Mouse (Mus musculus) Patski (cell line): ENCODE results near the gene Gnl3. TPM values are rescaled to one million over a fixed set of nuclear protein-coding genes. Genes with fewer than 3 reads are reported as not detected.

Experiments used
- ATAC-seq: fragments of 100-300 bp; one replicate; pipeline ENCODE4 v1.8.0; 2021
- CTCF ChIA-PET: fragments of 350-600 bp; sonication (Branson Sonifier 250); formaldehyde crosslinking; loops from one replicate; lab custom pipeline; 2022; ENCODE audit warnings: inconsistent platforms; lab: Charles Lee
- POLR2A ChIA-PET: fragments of 350-600 bp; sonication (Branson Sonifier 250); formaldehyde crosslinking; loops from one replicate; lab custom pipeline; 2022; ENCODE audit warnings: antibody characterized with exemption, inconsistent platforms; lab: Charles Lee
- DNase-seq: peaks from one replicate; pipeline ENCODE4 v3.0.0-alpha.2; 2011; ENCODE audit warnings: low read depth, low spot score
- H3K27me3 ChIP-seq: fragments of 371-371 bp; one replicate; pipeline ENCODE4 v1.5.1; 2021
- CTCF ChIP-seq: fragments of 100-300 bp; IDR thresholded peaks from one replicate; pipeline ENCODE4 v1.5.1; 2021
- in situ Hi-C: fragments of 300-500 bp; cut with MboI; formaldehyde crosslinking; loops from 3 replicates; pipeline ENCODE4 v1.11.1; 2018; ENCODE audit warnings: low pct_unique_long_range_greater_than_20kb, mixed read lengths
- polyA plus RNA-seq: library from polyadenylated mRNA; unstranded; gene quantifications from one replicate; pipeline ENCODE4 v1.2.3, GENCODE M21; 2021

Gnl3 gene
- 96.2 TPM for polyA plus RNA-seq

GRCm38 (mm10) chr14:31018860-31019291 lies at the start of gene Gnl3, which contains the start of gene Pbrm1:
Gnl3 (minus strand) TSS chr14:31019152.
Pbrm1 (plus strand) TSS chr14:31019138.
- ChIA-PET CTCF (interaction anchor here (0.9 kb wide), 1 partner anchor 16 kb away, joined by 3 read pairs; no protein-coding TSS in a partner anchor), POLR2A (interaction anchor here (0.6 to 0.8 kb wide), 2 partner anchors 15 to 68 kb away, joined by 5 to 7 read pairs; no protein-coding TSS in a partner anchor)
- DNase-seq (no peak), ATAC-seq (peak; percentile 62)
- H3K27me3 ChIP-seq = no peaks in the 10 kb centered on the region
- no peak for TF ChIP-seq CTCF
- in situ Hi-C loops = loop anchor here (25.0 kb wide), 1 partner anchor 693 kb away; no protein-coding TSS in a partner anchor

- CTCF ChIA-PET = interaction anchor here (1.1 to 1.7 kb wide), 6 partner anchors 9 to 45 kb away, joined by 3 to 8 read pairs (median 4); no protein-coding TSS in a partner anchor
- no peaks in the 10 kb centered on the region for H3K27me3 ChIP-seq
- in situ Hi-C loops = no loop called here
- POLR2A ChIA-PET = no interaction called here
- peak; percentile 71 for TF ChIP-seq CTCF
- no peak for ATAC-seq
- no peak for DNase-seq
Observed at GRCm38 (mm10) chr14:31062277-31062676, 43.3 kb upstream of the Gnl3 start.

GRCm38 (mm10) chr14:31045817-31046216 lies 26.9 kb upstream of the Gnl3 start:
- CTCF ChIA-PET = no interaction called here
- no peak for DNase-seq
- no peaks in the 10 kb centered on the region for H3K27me3 ChIP-seq
- ATAC-seq = no peak
- in situ Hi-C loops = no loop called here
- POLR2A ChIA-PET = no interaction called here
- TF ChIP-seq CTCF = no peak

- POLR2A ChIA-PET = no interaction called here
- no peak for TF ChIP-seq CTCF
- in situ Hi-C loops = no loop called here
- ATAC-seq (no peak), DNase-seq (no peak)
- no peaks in the 10 kb centered on the region for H3K27me3 ChIP-seq
- CTCF ChIA-PET = interaction anchor here (0.9 to 1.3 kb wide), 2 partner anchors 17 to 18 kb away, joined by 4 to 6 read pairs; no protein-coding TSS in a partner anchor
Observed at GRCm38 (mm10) chr14:31045296-31045695, 26.3 kb upstream of the Gnl3 start.

DNA sequence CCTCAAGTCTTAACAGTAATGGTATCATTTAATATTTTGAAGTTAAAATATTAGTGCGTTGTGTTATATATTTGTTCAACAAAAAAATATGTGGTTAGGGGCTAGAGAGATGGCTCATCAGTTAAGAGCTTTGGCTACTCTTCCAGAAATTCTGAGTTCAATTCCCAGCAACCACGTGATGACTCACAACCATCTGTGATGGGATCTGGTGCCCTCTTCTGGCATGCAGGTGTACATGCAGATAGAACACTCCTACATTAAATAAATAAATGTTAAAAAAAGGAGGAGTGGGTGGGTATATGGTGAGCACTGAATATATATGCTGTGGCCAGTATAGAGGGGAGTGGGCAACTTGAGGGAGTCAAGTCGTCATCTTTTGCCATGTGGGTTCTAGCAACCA lies 6.8 kb upstream of the Gnl3 start:
- ChIA-PET CTCF (interaction anchor here (1.0 to 2.5 kb wide), 4 partner anchors 13 to 201 kb away, joined by 3 to 8 read pairs (median 6); no protein-coding TSS in a partner anchor), POLR2A (interaction anchor here (0.6 kb wide), 1 partner anchor 11 kb away, joined by 3 read pairs; no protein-coding TSS in a partner anchor)
- no peaks in the 10 kb centered on the region for H3K27me3 ChIP-seq
- peak; percentile 68 for TF ChIP-seq CTCF
- ATAC-seq = no peak
- DNase-seq = no peak
- in situ Hi-C loops = no loop called here

GRCm38 (mm10) chr14:31022579-31022978 lies 3.6 kb upstream of the Gnl3 start:
- no peaks in the 10 kb centered on the region for H3K27me3 ChIP-seq
- in situ Hi-C loops = loop anchor here (25.0 kb wide), 1 partner anchor 690 kb away; no protein-coding TSS in a partner anchor
- TF ChIP-seq CTCF = peak; percentile 7
- ChIA-PET POLR2A (no interaction called here), CTCF (interaction anchor here (1.5 kb wide), 1 partner anchor 8 kb away, joined by 3 read pairs; no protein-coding TSS in a partner anchor)
- DNase-seq (no peak), ATAC-seq (no peak)

DNA sequence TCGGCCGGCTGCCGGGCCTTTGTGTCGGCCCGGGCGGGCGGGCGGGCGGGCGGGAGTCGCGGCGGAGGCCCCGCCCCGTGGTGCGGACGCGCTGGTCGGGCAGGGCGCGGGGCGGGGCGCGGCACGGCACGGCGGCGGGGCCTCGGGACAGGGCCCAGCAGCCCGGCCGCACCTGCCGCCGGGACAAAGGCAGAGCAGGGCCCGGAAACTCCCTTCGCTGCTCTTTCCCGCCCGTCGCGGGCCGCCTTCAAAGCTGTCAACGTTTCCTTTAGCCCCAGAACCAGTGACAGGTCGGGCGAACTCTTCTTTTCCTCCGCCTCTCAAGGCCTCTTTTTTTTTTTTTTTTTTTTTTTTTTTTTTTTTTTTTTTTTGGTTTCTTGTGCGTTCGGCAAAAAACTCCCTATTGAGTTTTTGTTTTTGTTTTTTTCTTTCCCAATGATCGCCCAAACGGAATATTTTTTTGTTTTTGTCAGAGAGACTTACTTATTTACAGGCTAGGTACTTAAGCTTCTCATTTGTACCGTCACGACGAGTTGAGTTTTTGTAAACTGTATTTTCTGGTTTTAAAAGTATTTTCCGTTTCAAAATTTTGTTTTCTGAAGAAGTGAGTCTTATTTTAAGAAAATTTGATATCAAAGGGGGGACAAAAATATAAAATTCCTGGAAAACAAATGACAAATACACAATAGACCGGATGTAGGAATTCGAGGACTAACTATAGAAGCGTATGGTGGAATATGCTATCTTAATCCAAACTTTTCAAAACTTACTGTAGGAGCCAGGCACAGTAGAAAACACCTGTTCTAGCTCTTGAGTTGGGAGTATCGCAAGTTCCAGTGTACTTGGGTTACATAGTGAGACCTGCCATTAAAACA lies 616 bp upstream of the Gnl3 start:
- ATAC-seq = peak; percentile 87
- in situ Hi-C loops = loop anchor here (25.0 kb wide), 1 partner anchor 693 kb away; no protein-coding TSS in a partner anchor
- DNase-seq = no peak
- no peak for TF ChIP-seq CTCF
- CTCF ChIA-PET = no interaction called here
- POLR2A ChIA-PET = interaction anchor here (0.6 to 1.2 kb wide), 3 partner anchors 17 to 68 kb away, joined by 3 to 7 read pairs (median 3); no protein-coding TSS in a partner anchor
- no peaks in the 10 kb centered on the region for H3K27me3 ChIP-seq

DNA sequence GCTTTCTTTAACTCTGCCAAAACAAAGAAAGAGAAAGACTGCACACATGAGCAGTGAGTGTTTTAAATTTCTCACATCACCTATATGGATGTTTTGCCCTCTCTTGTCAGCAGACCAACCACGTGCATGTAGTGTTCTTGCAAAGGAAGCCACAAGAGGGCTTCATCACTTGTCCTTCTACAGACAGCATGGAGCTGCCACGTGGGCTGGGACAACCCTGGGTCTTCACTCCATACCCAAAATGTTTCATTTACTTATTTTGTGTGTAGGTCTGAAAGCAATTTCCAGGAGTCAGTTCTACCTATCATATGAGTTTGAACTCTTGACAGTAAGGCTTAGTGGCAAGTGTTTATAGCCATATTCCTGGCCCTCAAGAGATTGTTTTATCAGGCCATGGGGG lies 1.1 kb downstream of the Gnl3 start:
- no peak for DNase-seq
- POLR2A ChIA-PET = interaction anchor here (0.8 kb wide), 1 partner anchor 14 kb away, joined by 5 read pairs; no protein-coding TSS in a partner anchor
- in situ Hi-C loops = loop anchor here (25.0 kb wide), 1 partner anchor 694 kb away; no protein-coding TSS in a partner anchor
- peak; percentile 65 for TF ChIP-seq CTCF
- H3K27me3 ChIP-seq = no peaks in the 10 kb centered on the region
- CTCF ChIA-PET = interaction anchor here (0.9 to 1.5 kb wide), 2 partner anchors 15 kb away, joined by 3 to 4 read pairs; no protein-coding TSS in a partner anchor
- ATAC-seq = no peak

GRCm38 (mm10) chr14:31016063-31016462 lies 2.9 kb downstream of the Gnl3 start:
- ATAC-seq = no peak
- TF ChIP-seq CTCF = no peak
- in situ Hi-C loops = loop anchor here (25.0 kb wide), 1 partner anchor 696 kb away; no protein-coding TSS in a partner anchor
- POLR2A ChIA-PET = no interaction called here
- H3K27me3 ChIP-seq = no peaks in the 10 kb centered on the region
- no peak for DNase-seq
- CTCF ChIA-PET = interaction anchor here (2.4 kb wide), 1 partner anchor 10 kb away, joined by 11 read pairs; no protein-coding TSS in a partner anchor

GRCm38 (mm10) chr14:31013928-31014327 lies 5.0 kb downstream of the Gnl3 start:
- ChIA-PET CTCF (interaction anchor here (1.3 to 2.4 kb wide), 2 partner anchors 8 to 9 kb away, joined by 3 to 11 read pairs; no protein-coding TSS in a partner anchor), POLR2A (interaction anchor here (0.6 kb wide), 1 partner anchor 12 kb away, joined by 3 read pairs; no protein-coding TSS in a partner anchor)
- ATAC-seq = no peak
- in situ Hi-C loops = loop anchor here (25.0 kb wide), 1 partner anchor 698 kb away; no protein-coding TSS in a partner anchor
- H3K27me3 ChIP-seq = no peaks in the 10 kb centered on the region
- no peak for DNase-seq
- no peak for TF ChIP-seq CTCF
